Mouse (Mus musculus) frontal cortex, postnatal 25 days (tissue): ENCODE measurements at regions not wholly inside any gene's neighbourhood (a gene's known extent, or its start where the extent isn't known, plus 50 kb on each side); places are given as distances from the start of the nearest gene placed in this dataset.

Experiments used
- DNase-seq, 2 experiments: peaks; one replicate each; pipeline ENCODE4 v3.0.0; 2022; ENCODE audit warnings: low spot score in 2 of 2

GRCm38 (mm10) chr17:4940589-4940988 is 53.5 kb upstream of the Arid1b start:
- no peak for DNase-seq

- no peak for DNase-seq
Observed at GRCm38 (mm10) chr17:4941286-4941800, 52.8 kb upstream of the Arid1b start.

DNA sequence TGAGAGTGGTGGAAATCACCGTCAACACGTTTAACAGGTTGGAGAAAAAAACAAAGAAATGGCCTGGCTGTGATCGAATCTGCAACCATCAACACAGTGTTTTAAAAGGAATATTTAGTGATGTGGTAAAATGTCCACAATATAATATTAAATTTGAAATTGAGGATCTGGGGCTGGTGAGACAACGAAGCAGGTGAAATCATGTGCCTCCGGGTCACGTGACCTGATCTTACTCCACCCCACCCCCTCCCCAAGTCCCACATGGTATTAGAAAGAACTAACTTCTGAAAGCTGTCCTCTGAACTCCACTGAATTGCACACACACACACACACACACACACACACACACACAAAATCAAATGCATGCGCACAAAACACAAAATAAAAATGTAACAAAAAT is 51.3 kb upstream of the Arid1b start:
- DNase-seq, result no peak
